Mouse (Mus musculus): Measurements from ENCODE around the gene Cdca4. TPM values are rescaled to one million over a fixed set of nuclear protein-coding genes. Genes with fewer than 3 reads are reported as not detected.

The Cdca4 gene
- total and polyA plus RNA-seq, 3 experiments, result 78.0 to 128 (median 78.0) TPM

DNA sequence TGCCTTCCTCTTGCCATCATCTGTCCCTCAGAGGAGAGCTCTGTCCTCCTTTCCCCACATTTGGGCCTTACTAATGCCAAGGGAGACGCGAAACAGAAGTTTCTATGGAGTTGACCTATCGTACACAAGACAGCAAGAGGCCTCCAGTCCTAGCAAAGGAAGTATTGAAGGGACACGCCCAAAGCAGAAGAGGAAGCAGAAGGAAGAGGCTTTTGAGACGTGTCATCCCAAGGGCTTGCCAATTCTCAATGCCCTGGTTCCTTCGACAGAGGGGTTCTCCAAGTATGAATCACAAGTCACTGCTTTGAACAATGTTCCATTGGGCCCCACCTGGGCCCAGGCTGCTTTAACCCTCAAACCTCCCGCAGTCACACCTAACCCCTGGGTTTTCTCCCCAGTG is 35.6 kb upstream of the Cdca4 start:
- TF ChIP-seq TCF12 (IDR thresholded peaks at IDR 0.05; ENCODE audit: low read depth, low read length) (peak; percentile 26; the same call in 1 of the 2 replicates), RCOR1 (conservative IDR thresholded peaks at IDR 0.05; ENCODE audit: low read depth, low read length) (no peak), CTCF (conservative IDR thresholded peaks at IDR 0.05 in 1 of 2, IDR thresholded peaks at IDR 0.05 in 1 of 2; ENCODE audit: low read depth in 2 of 2, low read length in 2 of 2) (no peak), ZMIZ1 (IDR thresholded peaks at IDR 0.05; ENCODE audit: low read depth, low read length) (0 out of 2 replicates have a peak, but pooled peaks have one; percentile 56), BHLHE40 (IDR thresholded peaks at IDR 0.05; ENCODE audit: low read depth, low read length) (peak; percentile 50; the same call in 1 of the 2 replicates), IRF4 (IDR thresholded peaks at IDR 0.05; ENCODE audit: low read depth, low read length) (peak; percentile 77), MAZ (IDR thresholded peaks at IDR 0.05; ENCODE audit: low read depth, low read length) (no peak), EP300 (IDR thresholded peaks at IDR 0.05; ENCODE audit: low read length) (peak; percentile 62), NELFE (IDR thresholded peaks at IDR 0.05; ENCODE audit: low read depth, low read length) (no peak), JUN (IDR thresholded peaks at IDR 0.05; ENCODE audit: insufficient read depth, low read depth, low read length) (no peak), PAX5 (IDR thresholded peaks at IDR 0.05; ENCODE audit: low read length) (no peak), UBTF (IDR thresholded peaks at IDR 0.05; ENCODE audit: low read depth, low read length) (no peak), ELF1 (IDR thresholded peaks at IDR 0.05; ENCODE audit: low read depth, low read length) (peak; percentile 47; the same call in 1 of the 2 replicates), TBP (conservative IDR thresholded peaks at IDR 0.05; ENCODE audit: low read depth, low read length) (no peak), NRF1 (IDR thresholded peaks at IDR 0.05; ENCODE audit: low read depth, low read length) (no peak), SIN3A (IDR thresholded peaks at IDR 0.05; ENCODE audit: low read length) (no peak), CHD1 (IDR thresholded peaks at IDR 0.05; ENCODE audit: low read depth, low read length) (no peak), ETS1 (conservative IDR thresholded peaks at IDR 0.05; ENCODE audit: low read depth, low read length) (peak; percentile 66), MAX (IDR thresholded peaks at IDR 0.05; ENCODE audit: low read length) (no peak), MEF2A (IDR thresholded peaks at IDR 0.05; ENCODE audit: borderline replicate concordance, low read depth, low read length) (peak; percentile 17; the same call in 1 of the 2 replicates), MAFK (IDR thresholded peaks at IDR 0.05; ENCODE audit: insufficient replicate concordance, low read length) (no peak)
- Histone ChIP-seq H3K27me3 (replicated peaks) (no peaks in the 10 kb centered on the region), H3K4me1 (ENCODE audit: control insufficient read depth in 1 of 2, insufficient read depth in 2 of 2) (peaks cover 47 to 63% of the 10 kb centered on the region in 2 experiments), H3K27ac (ENCODE audit: insufficient read depth, low read depth) (peak overlapping the region; percentile 100), H3K79me2 (replicated peaks; ENCODE audit: control insufficient read depth, extremely low read depth, insufficient read depth, poor library complexity, severe bottlenecking) (peaks cover 16% of the 10 kb centered on the region), H3K4me2 (ENCODE audit: insufficient read depth, low read depth, poor library complexity, severe bottlenecking) (no peak overlapping the region), H3K9ac (ENCODE audit: insufficient read depth, low read depth) (peak overlapping the region; percentile 20; the same call in 1 of the 2 replicates), H3K9me3 (replicated peaks; ENCODE audit: low read length) (no peaks in the 10 kb centered on the region), H3K36me3 (replicated peaks in 1 of 2; ENCODE audit: control insufficient read depth in 1 of 2, insufficient read depth in 1 of 2, low read length in 1 of 2) (peaks cover 3 to 22% of the 10 kb centered on the region in 2 experiments), H3K4me3 (replicated peaks in 1 of 3; ENCODE audit: low read depth in 2 of 3, low read length in 2 of 3, poor library complexity in 1 of 3) (peak overlapping the region in 2 of 3 experiments; percentile 0 to 13)
- in situ Hi-C loops (cut with MboI; ENCODE audit: low pct_ligation_motif_present, low pct_unique_long_range_greater_than_20kb, low sequenced_read_pairs) (no loop called here), dilution Hi-C loops (cut with MboI; ENCODE audit: extremely low pct_ligation_motif_present, extremely low pct_unique_long_range_greater_than_20kb, low sequenced_read_pairs) (no loop called here)
- DNase-seq (ENCODE audit: extremely low read depth), result peak; percentile 77

GRCm38 (mm10) chr12:112861911-112862321 is 32.7 kb upstream of the Cdca4 start:
- no peaks in the 10 kb centered on the region for H3K27me3 ChIP-seq (replicated peaks)
- peaks cover 21 to 46% of the 10 kb centered on the region in 2 experiments for H3K36me3 ChIP-seq (replicated peaks in 1 of 2; ENCODE audit: control insufficient read depth in 1 of 2, insufficient read depth in 1 of 2, low read length in 1 of 2)
- H3K4me3 ChIP-seq (replicated peaks in 1 of 3; ENCODE audit: low read depth in 2 of 3, low read length in 2 of 3, poor library complexity in 1 of 3), result peak overlapping the region; percentile 80 to 99 (median 94)
- in situ Hi-C loops (cut with MboI; ENCODE audit: low pct_ligation_motif_present, low pct_unique_long_range_greater_than_20kb, low sequenced_read_pairs), result no loop called here
- peak overlapping the region; percentile 64 for H3K9ac ChIP-seq (ENCODE audit: insufficient read depth, low read depth)
- no peaks in the 10 kb centered on the region for H3K9me3 ChIP-seq (replicated peaks; ENCODE audit: low read length)
- peak overlapping the region; percentile 82 for H3K4me2 ChIP-seq (ENCODE audit: insufficient read depth, low read depth, poor library complexity, severe bottlenecking)
- dilution Hi-C loops (cut with MboI; ENCODE audit: extremely low pct_ligation_motif_present, extremely low pct_unique_long_range_greater_than_20kb, low sequenced_read_pairs), result no loop called here
- peaks cover 39 to 56% of the 10 kb centered on the region in 2 experiments for H3K4me1 ChIP-seq (ENCODE audit: control insufficient read depth in 1 of 2, insufficient read depth in 2 of 2)
- peak overlapping the region; percentile 86 for H3K27ac ChIP-seq (ENCODE audit: insufficient read depth, low read depth)
- H3K79me2 ChIP-seq (replicated peaks; ENCODE audit: control insufficient read depth, extremely low read depth, insufficient read depth, poor library complexity, severe bottlenecking), result peaks cover 45% of the 10 kb centered on the region
- DNase-seq (ENCODE audit: extremely low read depth), result peak; percentile 51
- TF ChIP-seq CHD2 (IDR thresholded peaks at IDR 0.05; ENCODE audit: low read length), result 0 out of 2 replicates have a peak, but pooled peaks have one; percentile 43
- no peak for TF ChIP-seq JUN (IDR thresholded peaks at IDR 0.05; ENCODE audit: insufficient read depth, low read depth, low read length)
- no peak for TF ChIP-seq ZNF384 (IDR thresholded peaks at IDR 0.05; ENCODE audit: low read depth, low read length)
- TF ChIP-seq MEF2A (IDR thresholded peaks at IDR 0.05; ENCODE audit: borderline replicate concordance, low read depth, low read length), result peak; percentile 41; the same call in 1 of the 2 replicates
- peak; percentile 85 for TF ChIP-seq MAX (IDR thresholded peaks at IDR 0.05; ENCODE audit: low read length)
- TF ChIP-seq SIN3A (IDR thresholded peaks at IDR 0.05; ENCODE audit: low read length), result peak; percentile 83
- 0 out of 2 replicates have a peak, but pooled peaks have one; percentile 26 for TF ChIP-seq HCFC1 (IDR thresholded peaks at IDR 0.05; ENCODE audit: low read depth, low read length)
- 0 out of 2 replicates have a peak, but pooled peaks have one; percentile 41 for TF ChIP-seq NRF1 (IDR thresholded peaks at IDR 0.05; ENCODE audit: low read depth, low read length)
- TF ChIP-seq ETS1 (conservative IDR thresholded peaks at IDR 0.05; ENCODE audit: low read depth, low read length), result peak; percentile 67
- TF ChIP-seq EP300 (IDR thresholded peaks at IDR 0.05; ENCODE audit: low read length), result peak; percentile 24; the same call in 1 of the 2 replicates
- TF ChIP-seq JUND (conservative IDR thresholded peaks at IDR 0.05; ENCODE audit: low read depth, low read length), result no peak
- TF ChIP-seq RAD21 (IDR thresholded peaks at IDR 0.05; ENCODE audit: low read depth, low read length), result no peak
- no peak for TF ChIP-seq NELFE (IDR thresholded peaks at IDR 0.05; ENCODE audit: low read depth, low read length)
- peak; percentile 39; the same call in 1 of the 2 replicates for TF ChIP-seq ELF1 (IDR thresholded peaks at IDR 0.05; ENCODE audit: low read depth, low read length)
- TF ChIP-seq ZMIZ1 (IDR thresholded peaks at IDR 0.05; ENCODE audit: low read depth, low read length), result peak; percentile 75
- TF ChIP-seq MYC (IDR thresholded peaks at IDR 0.05; ENCODE audit: low read depth, low read length), result peak; percentile 55; the same call in 1 of the 2 replicates
- TF ChIP-seq MXI1 (IDR thresholded peaks at IDR 0.05; ENCODE audit: low read depth, low read length), result peak; percentile 66; the same call in 1 of the 2 replicates
- 0 out of 2 replicates have a peak, but pooled peaks have one; percentile 38 for TF ChIP-seq TCF12 (IDR thresholded peaks at IDR 0.05; ENCODE audit: low read depth, low read length)
- 0 out of 2 replicates have a peak, but pooled peaks have one; percentile 51 for TF ChIP-seq MAZ (IDR thresholded peaks at IDR 0.05; ENCODE audit: low read depth, low read length)
- 0 out of 2 replicates have a peak, but pooled peaks have one; percentile 25 for TF ChIP-seq RCOR1 (conservative IDR thresholded peaks at IDR 0.05; ENCODE audit: low read depth, low read length)
- TF ChIP-seq CTCF (conservative IDR thresholded peaks at IDR 0.05 in 1 of 2, IDR thresholded peaks at IDR 0.05 in 1 of 2; ENCODE audit: low read depth in 2 of 2, low read length in 2 of 2), result no peak
